Mouse (Mus musculus) embryonic facial prominence, embryonic 10.5 days (tissue): ENCODE measurements around the gene Bmp10. TPM values are rescaled to one million over a fixed set of nuclear protein-coding genes. Genes with fewer than 3 reads are reported as not detected.

ENCODE experiments used
- DNase-seq: peaks from one replicate; pipeline ENCODE4 v3.0.0-alpha.2; 2017; ENCODE audit warnings: low spot score
- H3K27ac ChIP-seq: fragments of 300-500 bp; sonication (generic); replicated peaks from 2 replicates; pipeline ENCODE4 v1.5.1; 2016; ENCODE audit warnings: mild to moderate bottlenecking
- H3K27me3 ChIP-seq: fragments of 300-500 bp; sonication (generic); replicated peaks from 2 replicates; pipeline ENCODE4 v1.6.1; 2016; ENCODE audit warnings: low read depth, mild to moderate bottlenecking; ENCODE audit not compliant: poor library complexity, severe bottlenecking
- H3K36me3 ChIP-seq: fragments of 300-500 bp; sonication (generic); replicated peaks from 2 replicates; pipeline ENCODE4 v1.6.1; 2016; ENCODE audit warnings: mild to moderate bottlenecking, moderate library complexity
- H3K4me1 ChIP-seq: fragments of 300-500 bp; sonication (generic); 2 replicates; pipeline ENCODE4 v1.6.1; 2016
- H3K4me3 ChIP-seq: fragments of 300-500 bp; sonication (generic); 2 replicates; pipeline ENCODE4 v1.5.1; 2016; ENCODE audit warnings: mild to moderate bottlenecking, moderate library complexity
- H3K9me3 ChIP-seq: fragments of 300-500 bp; sonication (generic); 2 replicates; pipeline ENCODE4 v1.6.1; 2016; ENCODE audit warnings: mild to moderate bottlenecking
- WGBS: fragments of 180-500 bp; shearing (Covaris S2); methylation state at CpG from one replicate; pipeline ENCODE4 v1.1.7; 2016; 5-methylcytosine and 5-hydroxymethylcytosine counted together
- polyA plus RNA-seq: library from polyadenylated mRNA; unstranded; fragments of >200 nt; fragmentation: Nextera tagmentation; extraction: Ambion mirVana; gene quantifications from 2 replicates; pipeline ENCODE4 v1.2.1, GENCODE M21; 2016

Gene Bmp10
- polyA plus RNA-seq, 1 experiment from 2014 or later, result not detected

- Histone ChIP-seq H3K27me3 (no peaks in the 10 kb centered on the region), H3K27ac (no peak overlapping the region), H3K4me3 (no peak overlapping the region), H3K4me1 (peaks cover 12% of the 10 kb centered on the region), H3K9me3 (no peaks in the 10 kb centered on the region), H3K36me3 (no peaks in the 10 kb centered on the region)
- no peak for DNase-seq
- WGBS, result 31% methylated on average over 3 of the region's 3 CpGs
These were observed 16.8 kb upstream of the Bmp10 start for GRCm38 (mm10) chr6:87412011-87412410.

DNA sequence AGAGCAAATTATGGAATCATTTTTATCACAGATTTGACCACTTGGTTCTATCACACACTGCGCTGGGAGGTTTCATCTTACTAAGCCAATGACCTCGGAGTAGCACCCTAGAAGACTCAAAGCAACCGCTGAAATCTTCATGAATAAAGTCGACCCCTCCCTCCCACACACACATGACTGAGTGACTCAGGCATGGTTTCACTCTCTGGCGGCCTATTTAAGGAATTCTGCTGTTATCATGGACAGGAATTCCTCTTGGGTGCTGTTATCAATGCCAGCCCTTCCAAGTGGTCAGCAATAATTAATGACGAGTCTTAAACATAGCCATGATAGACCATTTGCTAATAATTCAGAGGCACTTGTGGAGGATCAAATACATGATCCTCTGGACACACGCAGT, 6.5 kb upstream of the Bmp10 start:
- WGBS, result 87% methylated on average over 7 of the region's 7 CpGs
- H3K27ac ChIP-seq, result no peak overlapping the region

DNA sequence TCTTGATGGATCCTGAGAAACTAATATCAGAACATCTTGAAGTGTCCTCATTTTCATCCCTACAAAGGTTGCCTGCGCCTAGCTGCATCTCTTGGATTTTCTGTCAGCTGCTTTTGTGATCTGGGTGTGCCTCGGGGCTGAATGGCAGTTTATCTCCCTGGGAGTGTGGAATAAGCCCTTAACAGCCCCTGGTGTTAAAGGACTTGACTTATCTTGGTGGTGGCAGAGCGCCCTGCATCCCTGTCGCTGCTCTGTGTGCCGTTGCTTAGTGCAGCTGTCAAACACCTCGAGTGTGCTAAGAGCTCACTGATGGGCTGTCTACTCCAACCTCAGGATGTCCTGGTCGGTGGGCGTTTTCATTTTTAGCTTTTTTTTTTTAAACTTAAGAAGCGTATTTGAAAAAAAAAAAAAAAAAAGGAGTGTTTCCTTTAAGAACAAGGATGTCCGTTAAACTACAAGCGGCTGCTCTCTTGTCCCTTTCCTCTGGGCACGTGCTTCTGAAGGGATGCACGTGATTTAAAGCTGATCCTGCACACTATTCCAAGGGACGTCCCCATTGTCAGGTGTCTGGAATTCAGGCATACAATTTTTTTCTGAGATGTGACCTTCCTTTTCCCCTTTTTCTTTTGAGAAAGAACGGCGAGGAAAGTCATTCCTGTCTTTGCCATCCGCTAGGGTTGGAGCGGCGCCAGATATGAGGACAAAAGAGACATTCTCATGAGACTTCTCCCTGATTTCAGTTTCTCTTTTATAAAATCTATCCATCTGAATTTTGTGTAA, 4.6 kb upstream of the Bmp10 start:
- Histone ChIP-seq H3K4me1 (no peaks in the 10 kb centered on the region), H3K4me3 (no peak overlapping the region), H3K27me3 (no peaks in the 10 kb centered on the region), H3K27ac (no peak overlapping the region), H3K36me3 (no peaks in the 10 kb centered on the region), H3K9me3 (no peaks in the 10 kb centered on the region)
- 82% methylated on average over 19 of the region's 19 CpGs for WGBS
- DNase-seq, result no peak

More for the DNA sequence above, 6.5 kb upstream of the Bmp10 start:
- Histone ChIP-seq H3K36me3 (no peaks in the 10 kb centered on the region), H3K4me1 (no peaks in the 10 kb centered on the region), H3K27me3 (no peaks in the 10 kb centered on the region), H3K4me3 (no peak overlapping the region), H3K9me3 (no peaks in the 10 kb centered on the region)
- DNase-seq, result no peak

DNA sequence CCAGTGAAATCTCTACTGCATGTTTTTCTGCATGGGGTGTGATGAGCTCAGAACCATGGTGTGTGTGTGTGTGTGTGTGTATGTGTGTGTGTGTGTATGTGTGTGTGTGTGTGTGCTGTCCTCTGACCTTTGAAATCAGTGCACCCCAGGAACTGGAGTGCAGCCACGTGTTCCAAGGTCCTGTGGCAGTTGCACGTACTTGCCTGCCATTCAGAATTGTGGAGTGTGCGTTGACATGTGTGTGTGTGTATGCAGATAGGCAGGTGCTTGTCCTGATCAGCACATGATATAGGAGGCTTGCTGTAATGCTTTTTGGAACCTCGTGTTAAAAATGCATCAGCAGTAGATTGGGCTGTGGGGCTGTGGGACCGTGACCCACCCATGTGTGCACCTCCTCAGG, 1.8 kb upstream of the Bmp10 start:
- no peak overlapping the region for H3K4me3 ChIP-seq
- no peaks in the 10 kb centered on the region for H3K9me3 ChIP-seq
- no peaks in the 10 kb centered on the region for H3K4me1 ChIP-seq
- no peaks in the 10 kb centered on the region for H3K27me3 ChIP-seq
- WGBS, result 76% methylated on average over 5 of the region's 5 CpGs
- no peak overlapping the region for H3K27ac ChIP-seq
- H3K36me3 ChIP-seq, result no peaks in the 10 kb centered on the region
- no peak for DNase-seq

- H3K4me1 ChIP-seq, result no peaks in the 10 kb centered on the region
- H3K27ac ChIP-seq, result no peak overlapping the region
- no peaks in the 10 kb centered on the region for H3K27me3 ChIP-seq
- no peak for DNase-seq
- WGBS, result 53% methylated on average over 8 of the region's 8 CpGs
- H3K9me3 ChIP-seq, result no peaks in the 10 kb centered on the region
- H3K4me3 ChIP-seq, result no peak overlapping the region
- no peaks in the 10 kb centered on the region for H3K36me3 ChIP-seq
These were observed 1.2 kb upstream of the Bmp10 start for GRCm38 (mm10) chr6:87427616-87428015.

- H3K4me1 ChIP-seq, result no peaks in the 10 kb centered on the region
- H3K9me3 ChIP-seq, result no peaks in the 10 kb centered on the region
- H3K4me3 ChIP-seq, result no peak overlapping the region
- H3K27ac ChIP-seq, result no peak overlapping the region
- H3K27me3 ChIP-seq, result no peaks in the 10 kb centered on the region
- 88% methylated on average over 3 of the region's 3 CpGs for WGBS
- no peak for DNase-seq
- no peaks in the 10 kb centered on the region for H3K36me3 ChIP-seq
These were observed 7.0 kb downstream of the Bmp10 start for GRCm38 (mm10) chr6:87435791-87436190.

- Histone ChIP-seq H3K27ac (no peak overlapping the region), H3K9me3 (no peaks in the 10 kb centered on the region), H3K36me3 (no peaks in the 10 kb centered on the region), H3K4me3 (no peak overlapping the region), H3K4me1 (no peaks in the 10 kb centered on the region), H3K27me3 (no peaks in the 10 kb centered on the region)
- DNase-seq, result no peak
- 91% methylated on average over 8 of the region's 8 CpGs for WGBS
These were observed 8.0 kb downstream of the Bmp10 start for GRCm38 (mm10) chr6:87436745-87437144.

DNA sequence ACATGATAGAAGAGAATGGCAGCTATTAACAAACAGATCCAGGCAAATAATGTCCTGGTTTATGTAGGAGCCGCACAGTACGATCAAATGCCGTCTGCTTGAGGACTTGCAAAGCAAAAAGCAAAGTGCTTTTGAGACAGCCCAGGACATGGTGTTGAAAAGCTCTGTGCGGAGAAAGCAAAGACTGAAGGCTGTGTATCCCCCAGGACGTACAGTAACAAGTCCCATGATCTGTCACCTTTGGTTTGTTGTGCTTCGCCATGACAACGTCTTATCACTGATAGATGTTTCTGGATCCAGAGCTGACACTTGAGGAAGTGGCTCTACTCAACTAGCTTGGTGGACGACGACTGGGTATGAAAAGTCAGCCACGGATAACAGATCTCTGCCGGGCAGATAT, 14.5 kb downstream of the Bmp10 start:
- Histone ChIP-seq H3K9me3 (no peaks in the 10 kb centered on the region), H3K4me3 (no peak overlapping the region), H3K36me3 (no peaks in the 10 kb centered on the region), H3K27ac (no peak overlapping the region), H3K27me3 (no peaks in the 10 kb centered on the region), H3K4me1 (no peaks in the 10 kb centered on the region)
- DNase-seq, result no peak
- WGBS, result 94% methylated on average over 11 of the region's 11 CpGs

DNA sequence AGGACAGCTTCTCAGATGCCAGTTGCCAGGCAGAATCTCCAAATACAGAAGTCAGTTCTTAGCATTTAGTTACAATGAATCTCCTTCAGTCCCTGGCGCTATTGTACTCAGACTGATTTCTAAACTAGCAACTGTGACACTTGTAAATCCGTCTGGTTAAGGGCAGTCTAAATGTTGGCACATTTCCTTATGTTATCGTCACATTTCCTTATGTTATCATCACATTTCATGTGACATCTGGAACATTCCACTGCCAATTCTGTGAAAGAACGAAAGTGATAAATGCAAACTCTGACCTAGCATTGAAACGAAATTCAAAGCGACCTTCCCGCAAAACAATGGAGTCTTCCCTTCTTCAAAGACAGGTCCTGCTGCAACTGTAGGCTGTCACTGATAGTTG, 16.4 kb downstream of the Bmp10 start:
- Histone ChIP-seq H3K27ac (no peak overlapping the region), H3K4me3 (no peak overlapping the region), H3K9me3 (no peaks in the 10 kb centered on the region), H3K36me3 (no peaks in the 10 kb centered on the region), H3K27me3 (no peaks in the 10 kb centered on the region), H3K4me1 (no peaks in the 10 kb centered on the region)
- 88% methylated on average over 7 of the region's 7 CpGs for WGBS
- no peak for DNase-seq

- Histone ChIP-seq H3K27me3 (no peaks in the 10 kb centered on the region), H3K9me3 (no peaks in the 10 kb centered on the region), H3K36me3 (no peaks in the 10 kb centered on the region), H3K27ac (no peak overlapping the region), H3K4me1 (no peaks in the 10 kb centered on the region), H3K4me3 (no peak overlapping the region)
- WGBS, result 93% methylated on average over 4 of the region's 4 CpGs
- DNase-seq, result no peak
These were observed 18.4 kb downstream of the Bmp10 start for GRCm38 (mm10) chr6:87447217-87447616.

DNA sequence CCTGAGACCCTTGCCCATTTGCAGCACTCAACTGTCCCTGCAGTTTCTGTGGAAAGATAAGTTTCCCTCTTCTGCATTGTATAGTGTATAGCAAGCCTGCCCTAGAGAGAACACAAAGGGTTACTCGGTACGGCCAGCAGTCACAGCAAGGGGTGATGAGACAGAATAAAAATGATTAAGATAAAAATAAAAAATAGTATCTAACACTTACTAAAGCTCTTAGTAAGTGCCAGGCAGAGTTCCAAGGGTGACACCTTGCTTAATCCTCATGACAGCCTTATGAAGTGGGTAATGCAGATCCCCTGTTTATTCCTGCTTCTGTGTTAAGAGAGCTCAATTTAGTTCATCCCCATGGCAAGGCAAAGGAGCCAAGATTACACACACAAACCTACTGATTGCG, 20.7 kb downstream of the Bmp10 start:
- H3K36me3 ChIP-seq, result no peaks in the 10 kb centered on the region
- no peak overlapping the region for H3K4me3 ChIP-seq
- H3K27me3 ChIP-seq, result no peaks in the 10 kb centered on the region
- H3K27ac ChIP-seq, result no peak overlapping the region
- DNase-seq, result no peak
- H3K4me1 ChIP-seq, result no peaks in the 10 kb centered on the region
- 90% methylated on average over 3 of the region's 3 CpGs for WGBS
- no peaks in the 10 kb centered on the region for H3K9me3 ChIP-seq

- DNase-seq, result peak; percentile 39
- H3K9me3 ChIP-seq, result no peaks in the 10 kb centered on the region
- H3K27me3 ChIP-seq, result no peaks in the 10 kb centered on the region
- H3K4me1 ChIP-seq, result no peaks in the 10 kb centered on the region
- no peak overlapping the region for H3K27ac ChIP-seq
- WGBS, result 66% methylated on average over 3 of the region's 3 CpGs
- H3K4me3 ChIP-seq, result no peak overlapping the region
- no peaks in the 10 kb centered on the region for H3K36me3 ChIP-seq
These were observed 22.2 kb downstream of the Bmp10 start for GRCm38 (mm10) chr6:87451016-87451415.

DNA sequence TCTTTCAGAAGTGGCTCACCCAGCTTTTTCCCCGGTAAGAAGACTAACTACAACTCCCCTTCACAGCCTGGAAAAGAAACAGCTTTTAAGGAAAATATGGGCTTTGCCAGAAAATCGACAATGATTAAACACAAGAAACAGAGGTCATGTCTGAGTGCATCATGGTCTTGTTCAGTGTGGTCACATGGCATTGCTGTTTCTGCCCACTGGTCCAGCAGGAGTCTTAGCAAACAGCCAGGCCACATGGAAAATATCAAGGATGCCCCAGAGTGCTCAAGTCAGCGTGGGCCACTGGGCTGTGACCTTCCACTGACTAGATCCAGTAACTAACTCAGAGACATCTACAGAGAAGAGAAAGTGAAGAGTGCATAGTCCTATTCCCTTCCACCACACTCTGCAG, 23.0 kb downstream of the Bmp10 start:
- no peak for DNase-seq
- Histone ChIP-seq H3K27ac (no peak overlapping the region), H3K4me1 (no peaks in the 10 kb centered on the region), H3K9me3 (no peaks in the 10 kb centered on the region), H3K36me3 (no peaks in the 10 kb centered on the region), H3K4me3 (no peak overlapping the region), H3K27me3 (no peaks in the 10 kb centered on the region)
- WGBS, result 78% methylated on average over 3 of the region's 3 CpGs
